Mouse (Mus musculus): ENCODE measurements around the gene Pp2d1. TPM values are rescaled to one million over a fixed set of nuclear protein-coding genes. Genes with fewer than 3 reads are reported as not detected.
"Not testable (repeated sequence)": the region's sequence is repeated elsewhere in the genome, so short reads cannot be mapped to it uniquely, and the experiment has no call there.

Pp2d1 gene
- polyA plus RNA-seq, 1 experiment from 2014 or later = 0.40 TPM

DNA sequence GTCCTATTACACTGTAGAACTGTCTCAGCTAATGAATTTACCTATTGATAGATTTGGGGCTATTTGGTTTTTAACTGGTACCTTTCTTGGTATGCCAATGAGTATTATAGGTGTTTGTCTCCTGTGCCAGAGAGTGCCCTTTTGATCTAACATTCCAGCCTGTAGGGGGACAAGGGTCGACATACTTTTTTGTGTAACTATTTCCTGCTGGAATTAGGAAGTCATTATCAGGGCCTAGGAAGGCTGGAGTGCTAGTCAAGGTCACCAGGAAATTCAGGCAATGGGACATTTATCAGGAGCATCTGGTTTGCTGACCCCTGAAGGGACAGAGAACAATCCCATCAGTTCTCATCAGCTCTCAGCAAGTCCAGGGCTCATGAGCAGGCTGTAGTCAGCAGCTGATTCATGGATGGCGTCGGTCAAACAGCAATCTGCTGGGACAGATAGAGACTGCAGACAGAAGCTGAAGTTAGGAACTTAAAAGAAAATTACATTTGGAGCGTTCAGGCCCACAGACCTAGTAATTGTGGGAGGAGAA is 33.8 kb upstream of the Pp2d1 start:
- H3K27ac ChIP-seq (replicated peaks) = no peak overlapping the region
- 80% methylated on average over 4 of the region's 4 CpGs for WGBS
- ATAC-seq (ENCODE audit: low FRiP score, low read depth) = no peak

DNA sequence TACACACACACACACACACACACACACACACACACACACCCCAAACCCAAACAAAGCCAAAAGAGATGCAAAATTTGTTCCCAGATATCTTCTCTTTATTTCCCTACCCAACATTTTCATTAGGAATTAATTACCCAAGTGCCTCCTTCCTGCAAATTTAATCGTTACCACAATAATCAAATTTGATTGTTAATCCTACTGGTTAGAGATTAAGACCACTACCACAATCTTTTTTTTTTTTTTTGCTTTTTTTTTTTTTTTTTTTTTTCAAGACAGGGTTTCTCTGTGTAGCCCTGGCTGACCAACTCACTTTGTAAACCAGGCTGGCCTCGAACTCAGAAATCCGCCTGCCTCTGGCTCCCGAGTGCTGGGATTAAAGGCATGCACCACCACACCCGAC is 31.7 kb upstream of the Pp2d1 start:
- ATAC-seq (ENCODE audit: low FRiP score, low read depth); H3K4me2 ChIP-seq (replicated peaks); H3K9ac ChIP-seq (replicated peaks); H3K27ac ChIP-seq (replicated peaks); H3K4me3 ChIP-seq; H3K27me3 ChIP-seq; H3K9me3 ChIP-seq; H3K36me3 ChIP-seq: not testable (repeated sequence)
- 95% methylated on average over 5 of the region's 5 CpGs for WGBS
- H3K4me1 ChIP-seq = peaks cover 29% of the 10 kb centered on the region

More for the DNA sequence above, 33.8 kb upstream of the Pp2d1 start:
- no peak overlapping the region for H3K4me2 ChIP-seq (replicated peaks)
- H3K36me3 ChIP-seq = no peaks in the 10 kb centered on the region
- no peak overlapping the region for H3K4me3 ChIP-seq
- H3K9me3 ChIP-seq = no peaks in the 10 kb centered on the region
- H3K4me1 ChIP-seq = peaks cover 25% of the 10 kb centered on the region
- no peak overlapping the region for H3K9ac ChIP-seq (replicated peaks)
- H3K27me3 ChIP-seq = no peaks in the 10 kb centered on the region

DNA sequence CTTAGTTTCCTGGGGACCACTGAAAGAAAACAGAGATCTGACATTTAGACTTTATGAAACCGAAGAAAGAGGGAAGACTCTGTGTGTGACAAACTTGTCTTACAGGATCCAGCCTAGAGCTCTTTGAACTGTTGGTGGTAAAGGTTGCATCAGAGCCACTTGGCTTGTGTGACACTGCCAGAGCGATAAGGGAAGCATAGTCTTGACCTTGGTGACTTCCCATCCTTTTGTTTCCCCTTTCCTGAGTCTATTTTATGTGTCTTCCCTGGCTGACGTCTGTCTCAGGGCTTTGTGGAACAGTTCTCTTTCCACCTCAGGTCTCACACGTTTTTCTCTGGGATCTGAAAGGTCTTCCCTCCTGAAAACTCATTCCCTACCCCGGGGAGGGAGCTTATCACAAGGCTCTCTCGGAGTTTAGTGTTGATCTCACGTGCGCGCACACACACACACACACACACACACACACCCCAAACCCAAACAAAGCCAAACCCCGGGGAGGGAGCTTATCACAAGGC is 31.2 kb upstream of the Pp2d1 start:
- H3K4me1 ChIP-seq = peaks cover 31% of the 10 kb centered on the region
- H3K36me3 ChIP-seq = no peaks in the 10 kb centered on the region
- H3K27ac ChIP-seq (replicated peaks) = 0 out of 2 replicates have a peak overlapping the region, but pooled peaks have one; percentile 20
- no peak overlapping the region for H3K9ac ChIP-seq (replicated peaks)
- no peaks in the 10 kb centered on the region for H3K27me3 ChIP-seq
- 37% methylated on average over 10 of the region's 10 CpGs for WGBS
- H3K4me3 ChIP-seq = no peak overlapping the region
- no peaks in the 10 kb centered on the region for H3K9me3 ChIP-seq
- ATAC-seq (ENCODE audit: low FRiP score, low read depth) = no peak
- H3K4me2 ChIP-seq (replicated peaks) = no peak overlapping the region

DNA sequence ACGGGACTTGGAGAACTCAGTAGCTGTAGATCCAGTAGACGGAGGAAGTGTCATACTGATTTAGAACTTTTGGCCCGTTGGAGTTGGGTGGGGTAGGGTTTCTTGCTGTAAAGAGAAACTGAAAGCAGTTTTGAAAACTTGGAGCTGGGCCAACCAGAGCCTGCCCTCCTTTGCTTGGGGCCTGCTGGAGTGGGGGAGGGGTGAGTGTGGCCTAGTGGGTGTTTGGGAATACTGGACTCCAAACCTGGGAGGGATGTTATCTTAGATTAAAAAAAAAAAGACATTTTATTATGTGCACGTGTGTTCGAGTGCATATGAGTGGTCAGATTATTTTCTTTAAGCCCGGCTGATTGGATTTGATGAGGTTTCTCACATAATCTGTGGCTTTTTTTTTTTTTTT is 30.6 kb upstream of the Pp2d1 start:
- Histone ChIP-seq H3K36me3 (no peaks in the 10 kb centered on the region), H3K4me2 (replicated peaks) (peak overlapping the region; percentile 31), H3K27me3 (no peaks in the 10 kb centered on the region), H3K9me3 (no peaks in the 10 kb centered on the region), H3K4me1 (peaks cover 31% of the 10 kb centered on the region), H3K4me3 (no peak overlapping the region), H3K27ac (replicated peaks) (no peak overlapping the region), H3K9ac (replicated peaks) (no peak overlapping the region)
- 57% methylated on average over 6 of the region's 6 CpGs for WGBS
- ATAC-seq (ENCODE audit: low FRiP score, low read depth) = no peak

DNA sequence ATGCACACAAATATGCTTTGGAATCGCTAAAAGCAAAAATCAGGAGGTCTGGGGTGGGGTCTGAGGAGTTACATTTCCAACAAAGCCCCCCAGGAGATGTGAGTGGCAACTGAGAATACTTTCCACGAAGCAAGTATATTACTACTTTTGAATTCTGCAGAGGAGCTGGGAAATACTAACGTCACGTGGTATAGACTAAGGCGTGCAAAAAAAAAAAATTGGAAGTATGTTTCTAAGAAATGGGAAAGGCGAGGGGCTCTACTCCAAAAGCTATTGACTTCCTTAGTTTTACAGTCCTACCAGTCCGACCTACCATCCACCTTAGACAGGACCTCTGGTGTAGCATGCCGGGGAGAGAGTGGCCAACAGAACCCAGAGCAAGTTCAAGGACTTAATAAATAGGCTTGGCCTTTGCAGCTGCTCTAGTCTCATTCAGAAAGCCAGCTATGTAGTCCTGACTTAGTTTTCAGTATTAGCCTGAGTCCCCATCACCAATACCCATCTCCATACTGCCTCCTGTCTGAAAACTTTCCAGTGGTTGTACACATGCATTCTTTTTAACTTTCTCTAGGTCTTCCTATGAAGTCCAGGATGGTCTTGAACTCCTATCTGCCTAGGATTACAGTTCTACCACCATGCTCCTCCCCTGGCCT is 29.6 kb upstream of the Pp2d1 start:
- peak overlapping the region; percentile 96 for H3K9ac ChIP-seq (replicated peaks)
- no peak for ATAC-seq (ENCODE audit: low FRiP score, low read depth)
- peaks cover 31% of the 10 kb centered on the region for H3K4me1 ChIP-seq

DNA sequence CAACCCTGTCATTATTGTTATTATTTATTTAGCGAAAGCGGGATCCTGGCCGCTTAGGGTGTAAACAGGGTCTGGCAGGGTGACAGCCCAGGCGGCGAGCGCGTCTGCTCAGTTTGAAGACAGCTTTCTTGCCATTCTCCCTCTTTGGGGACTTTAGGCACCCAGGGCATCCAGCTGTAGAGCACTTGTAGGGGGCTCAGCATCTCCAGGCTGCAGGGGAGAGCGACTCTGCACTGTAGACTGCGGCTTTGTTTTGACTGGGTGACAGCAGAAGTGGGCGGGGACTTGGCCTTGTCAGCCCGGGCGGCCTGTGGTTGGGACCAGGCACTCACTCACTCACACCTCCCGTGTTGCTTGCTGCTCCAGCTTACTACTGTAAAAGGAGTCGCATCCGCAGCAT is 28.9 kb upstream of the Pp2d1 start:
- H3K27ac ChIP-seq (replicated peaks) = peak overlapping the region; percentile 98
- H3K4me1 ChIP-seq = peaks cover 31% of the 10 kb centered on the region
- peak overlapping the region; percentile 86 for H3K4me2 ChIP-seq (replicated peaks)
- H3K27me3 ChIP-seq = no peaks in the 10 kb centered on the region
- WGBS = under 1% methylated on average over 15 of the region's 15 CpGs
- peak; percentile 89 for ATAC-seq (ENCODE audit: low FRiP score, low read depth)
- peak overlapping the region; percentile 91 for H3K4me3 ChIP-seq
- no peaks in the 10 kb centered on the region for H3K36me3 ChIP-seq
- peak overlapping the region; percentile 96 for H3K9ac ChIP-seq (replicated peaks)
- no peaks in the 10 kb centered on the region for H3K9me3 ChIP-seq

More for the DNA sequence above, 29.6 kb upstream of the Pp2d1 start:
- peak overlapping the region; percentile 86 for H3K4me2 ChIP-seq (replicated peaks)
- H3K9me3 ChIP-seq = no peaks in the 10 kb centered on the region
- no peaks in the 10 kb centered on the region for H3K36me3 ChIP-seq
- H3K27me3 ChIP-seq = no peaks in the 10 kb centered on the region
- peak overlapping the region; percentile 91 for H3K4me3 ChIP-seq
- 35% methylated on average over 8 of the region's 8 CpGs for WGBS
- peak overlapping the region; percentile 98 for H3K27ac ChIP-seq (replicated peaks)

DNA sequence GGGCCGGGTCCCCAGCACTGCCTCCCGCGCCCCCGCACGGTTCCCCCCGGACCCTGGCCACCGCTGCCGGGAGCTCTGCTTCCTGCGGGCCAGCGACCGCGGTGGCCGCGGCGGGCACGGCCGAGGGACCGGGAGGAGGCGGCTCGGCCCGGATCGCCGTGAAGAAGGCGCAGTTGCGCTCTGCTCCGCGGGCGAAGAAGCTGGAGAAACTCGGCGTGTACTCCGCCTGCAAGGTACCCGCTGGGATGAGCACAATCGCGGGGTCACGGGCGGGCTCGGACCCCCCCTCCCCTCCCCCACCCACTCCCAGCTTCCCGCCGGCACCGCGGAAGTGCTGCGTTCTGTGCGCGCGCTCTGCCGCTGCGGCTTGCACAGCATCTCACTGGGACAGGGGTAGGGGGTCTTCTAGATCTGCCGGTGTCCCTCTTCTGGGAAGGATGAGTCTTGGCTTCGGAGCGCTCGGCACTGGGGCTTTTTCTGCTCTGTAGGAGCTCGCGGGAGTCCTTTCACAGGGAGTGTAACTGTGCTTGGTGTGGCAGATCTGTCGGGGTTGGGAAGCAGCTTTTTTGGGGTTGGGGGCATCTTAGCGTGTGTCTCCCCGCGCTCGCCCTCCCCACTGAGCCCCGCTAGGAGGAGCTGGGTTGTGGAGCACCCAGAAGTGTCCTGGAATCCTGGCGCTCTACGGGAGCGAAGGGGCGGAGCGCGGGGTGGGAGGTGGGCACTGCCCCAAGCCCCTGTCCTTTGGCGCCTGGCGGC is 28.3 kb upstream of the Pp2d1 start:
- Histone ChIP-seq H3K9ac (replicated peaks) (peak overlapping the region; percentile 96), H3K9me3 (no peaks in the 10 kb centered on the region), H3K36me3 (no peaks in the 10 kb centered on the region), H3K27ac (replicated peaks) (peak overlapping the region; percentile 98), H3K4me1 (peaks cover 31% of the 10 kb centered on the region), H3K4me2 (replicated peaks) (peak overlapping the region; percentile 86), H3K4me3 (peak overlapping the region; percentile 91), H3K27me3 (no peaks in the 10 kb centered on the region)
- peak; percentile 76 for ATAC-seq (ENCODE audit: low FRiP score, low read depth)
- under 1% methylated on average over 44 of the region's 67 CpGs for WGBS

DNA sequence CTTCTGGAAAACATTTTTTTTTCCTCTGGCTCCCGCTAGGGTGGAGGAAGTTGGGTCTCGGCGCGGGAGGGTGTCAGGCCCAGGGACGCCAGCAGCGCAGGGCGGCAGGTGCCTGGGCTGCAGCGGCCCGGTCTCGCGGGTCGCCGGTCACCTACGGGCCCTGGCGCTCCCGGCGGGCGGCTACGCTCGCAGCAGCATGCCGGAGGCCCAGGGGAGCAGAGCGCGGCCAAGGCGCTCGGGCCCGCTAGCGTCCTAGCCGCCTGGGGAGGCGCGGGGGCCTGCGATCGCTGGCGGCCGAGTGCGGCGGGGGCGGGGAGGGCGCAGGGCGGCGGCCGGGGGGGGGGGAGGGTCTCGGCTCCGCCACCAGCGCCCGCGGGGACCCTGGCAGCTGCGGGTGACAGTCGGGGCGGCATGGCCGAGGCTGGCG is 27.7 kb upstream of the Pp2d1 start:
- under 1% methylated on average over 21 of the region's 51 CpGs for WGBS
- peak overlapping the region; percentile 91 for H3K4me3 ChIP-seq
- H3K4me2 ChIP-seq (replicated peaks) = peak overlapping the region; percentile 86
- ATAC-seq (ENCODE audit: low FRiP score, low read depth) = peak; percentile 69
- peaks cover 31% of the 10 kb centered on the region for H3K4me1 ChIP-seq
- H3K36me3 ChIP-seq = no peaks in the 10 kb centered on the region
- H3K27me3 ChIP-seq = no peaks in the 10 kb centered on the region
- H3K9me3 ChIP-seq = no peaks in the 10 kb centered on the region
- H3K9ac ChIP-seq (replicated peaks) = peak overlapping the region; percentile 96
- H3K27ac ChIP-seq (replicated peaks) = peak overlapping the region; percentile 98

DNA sequence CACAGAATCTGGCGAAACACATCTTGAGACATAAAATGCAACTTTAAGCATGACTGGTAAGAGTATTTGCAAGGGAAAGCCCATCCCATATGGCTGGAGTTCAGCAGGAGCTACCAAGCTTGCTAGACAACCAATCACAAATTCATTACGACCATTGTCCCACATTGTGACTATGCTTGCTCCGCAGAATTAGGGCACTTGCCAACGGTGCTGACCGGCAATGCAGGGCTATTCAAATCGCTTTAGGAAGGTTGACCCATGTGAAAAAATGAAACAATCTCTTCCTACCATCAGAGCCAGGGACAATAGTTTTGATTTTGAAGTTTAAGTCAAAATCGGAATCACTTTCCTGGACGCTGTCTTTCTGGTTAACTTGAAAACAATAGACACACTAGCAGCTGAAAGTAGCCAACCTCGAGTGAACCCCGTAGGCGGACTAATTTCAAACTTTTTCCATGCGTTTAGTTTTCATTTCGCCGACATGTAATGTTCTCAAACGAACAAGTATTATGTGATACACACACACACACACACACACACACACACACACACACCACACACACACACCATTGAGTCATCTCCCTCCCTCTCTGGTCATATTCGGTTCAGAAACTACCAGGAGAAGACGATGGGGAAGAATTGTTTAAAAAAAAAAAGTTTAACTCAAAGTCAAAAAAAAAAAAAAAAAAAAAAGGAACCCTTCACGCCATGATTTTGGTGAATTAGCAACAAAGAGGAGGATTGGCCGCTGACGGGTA is 27.1 kb upstream of the Pp2d1 start, which contains the start of gene Kat2b:
Kat2b (plus strand) TSS at position 701 of the 758 bp plus-strand sequence.
- peak within 1 kb of the TSS; percentile 86 for H3K4me2 ChIP-seq (replicated peaks)
- 2% methylated on average over 19 of the region's 20 CpGs for WGBS
- no peaks in the 10 kb centered on the region for H3K36me3 ChIP-seq
- no peak for ATAC-seq (ENCODE audit: low FRiP score, low read depth)
- H3K4me3 ChIP-seq = peak within 1 kb of the TSS; percentile 91
- H3K27ac ChIP-seq (replicated peaks) = peak within 1 kb of the TSS; percentile 98
- H3K27me3 ChIP-seq = no peaks in the 10 kb centered on the region
- peak within 1 kb of the TSS; percentile 96 for H3K9ac ChIP-seq (replicated peaks)
- H3K9me3 ChIP-seq = no peaks in the 10 kb centered on the region
- H3K4me1 ChIP-seq = peaks cover 31% of the 10 kb centered on the region

DNA sequence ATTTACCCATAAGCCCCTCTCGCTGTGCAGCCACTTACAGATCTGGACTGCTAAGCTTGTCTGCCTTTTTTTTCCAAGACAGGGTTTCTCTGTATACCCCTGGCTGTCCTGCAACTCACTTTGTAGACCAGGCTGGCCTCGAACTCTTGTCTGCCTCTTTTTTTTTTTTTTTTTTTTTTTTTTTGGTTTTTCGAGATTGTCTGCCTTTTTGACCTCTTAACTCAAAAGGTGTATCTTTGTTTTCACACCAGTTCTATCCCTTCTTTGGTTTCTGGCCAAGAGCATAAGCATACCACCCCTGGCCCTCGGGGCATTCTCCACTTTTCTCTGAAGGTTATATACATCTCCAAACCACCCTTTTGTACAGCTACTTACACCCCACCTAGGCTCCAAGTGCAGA is 25.6 kb upstream of the Pp2d1 start:
- no peak for ATAC-seq (ENCODE audit: low FRiP score, low read depth)
- no peaks in the 10 kb centered on the region for H3K36me3 ChIP-seq
- 89% methylated on average over 4 of the region's 4 CpGs for WGBS
- no peak overlapping the region for H3K4me3 ChIP-seq
- peaks cover 21% of the 10 kb centered on the region for H3K4me1 ChIP-seq
- no peaks in the 10 kb centered on the region for H3K9me3 ChIP-seq
- no peak overlapping the region for H3K4me2 ChIP-seq (replicated peaks)
- H3K9ac ChIP-seq (replicated peaks) = no peak overlapping the region
- H3K27ac ChIP-seq (replicated peaks) = no peak overlapping the region
- H3K27me3 ChIP-seq = no peaks in the 10 kb centered on the region

DNA sequence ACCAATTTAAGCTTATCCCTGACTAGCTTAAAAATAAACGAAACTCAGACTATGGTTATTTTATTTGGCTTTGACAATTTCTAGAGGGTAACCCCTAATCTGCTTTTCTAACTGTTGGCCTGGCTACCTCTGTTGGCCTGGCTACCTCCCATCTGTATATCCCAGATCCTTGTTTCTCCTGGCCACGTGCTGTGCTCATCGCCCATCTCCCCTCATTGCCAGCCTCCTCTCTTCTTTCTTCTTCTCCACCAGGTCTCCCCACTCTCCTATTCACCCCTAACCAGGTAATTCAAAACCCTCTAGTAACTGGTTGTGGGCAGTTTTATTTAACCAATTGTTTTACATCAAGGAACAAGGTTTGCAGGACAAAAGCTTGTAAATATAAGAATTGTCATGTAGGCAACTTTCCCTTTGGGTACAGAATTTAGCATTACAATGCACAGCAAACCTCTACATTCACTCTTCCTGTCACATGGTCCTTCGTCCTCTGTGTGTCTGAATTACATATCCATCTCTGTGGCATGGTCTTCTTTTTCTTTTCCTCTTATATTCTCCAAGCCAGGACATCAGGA is 22.3 kb upstream of the Pp2d1 start:
- Histone ChIP-seq H3K4me2 (replicated peaks) (no peak overlapping the region), H3K9ac (replicated peaks) (no peak overlapping the region), H3K27ac (replicated peaks) (no peak overlapping the region), H3K4me1 (peaks cover 6% of the 10 kb centered on the region), H3K27me3 (no peaks in the 10 kb centered on the region), H3K36me3 (no peaks in the 10 kb centered on the region), H3K4me3 (no peak overlapping the region), H3K9me3 (no peaks in the 10 kb centered on the region)
- 85% methylated on average over 4 of the region's 4 CpGs for WGBS
- no peak for ATAC-seq (ENCODE audit: low FRiP score, low read depth)
